Mouse (Mus musculus) macrophage (primary cell): ENCODE measurements around the gene Kitl. TPM values are rescaled to one million over a fixed set of nuclear protein-coding genes. Genes with fewer than 3 reads are reported as not detected.

Source experiments
- H3K27ac ChIP-seq: fragments of 350-480 bp; formaldehyde crosslinking; 2 replicates; pipeline ENCODE4 v1.9.0; 2021
- H3K36me3 ChIP-seq: fragments of 350-480 bp; formaldehyde crosslinking; 2 replicates; pipeline ENCODE4 v1.9.0; 2021; ENCODE audit errors: inconsistent target
- H3K4me3 ChIP-seq: fragments of 350-480 bp; formaldehyde crosslinking; 2 replicates; pipeline ENCODE4 v1.9.0; 2021; ENCODE audit errors: inconsistent target
- H3K79me2 ChIP-seq: fragments of 350-480 bp; formaldehyde crosslinking; 2 replicates; pipeline ENCODE4 v1.9.0; 2021; ENCODE audit errors: inconsistent target
- WGBS: methylation state at CpG from one replicate; pipeline ENCODE4 v1.1.7; 2026; ENCODE audit warnings: inconsistent platforms; ENCODE audit not compliant: missing documents; 5-methylcytosine and 5-hydroxymethylcytosine counted together
- polyA plus RNA-seq: library from polyadenylated mRNA; stranded (reverse); fragments of 250-400 nt; gene quantifications from 3 replicates; pipeline ENCODE4 v1.2.4, GENCODE M21; 2018; ENCODE audit warnings: inconsistent platforms

Kitl gene
- polyA plus RNA-seq, 1 experiment from 2014 or later: 6.4 TPM

GRCm38 (mm10) chr10:100111209-100111608 lies 95.8 kb downstream of the Kitl start:
- 49% methylated on average over 7 of the region's 7 CpGs for WGBS
- no peaks in the 10 kb centered on the region for H3K79me2 ChIP-seq
- H3K4me3 ChIP-seq: no peak overlapping the region
- no peaks in the 10 kb centered on the region for H3K36me3 ChIP-seq
- no peak overlapping the region for H3K27ac ChIP-seq

GRCm38 (mm10) chr10:100115570-100115969 lies 100.1 kb downstream of the Kitl start:
- no peak overlapping the region for H3K4me3 ChIP-seq
- H3K36me3 ChIP-seq: no peaks in the 10 kb centered on the region
- no peak overlapping the region for H3K27ac ChIP-seq
- WGBS: 90% methylated on average over 2 of the region's 2 CpGs
- no peaks in the 10 kb centered on the region for H3K79me2 ChIP-seq

GRCm38 (mm10) chr10:100124452-100124851 lies 109.0 kb downstream of the Kitl start:
- no peak overlapping the region for H3K27ac ChIP-seq
- no peak overlapping the region for H3K4me3 ChIP-seq
- H3K36me3 ChIP-seq: no peaks in the 10 kb centered on the region
- H3K79me2 ChIP-seq: no peaks in the 10 kb centered on the region
- 87% methylated on average over 5 of the region's 5 CpGs for WGBS

- Histone ChIP-seq H3K36me3 (no peaks in the 10 kb centered on the region), H3K4me3 (no peak overlapping the region), H3K27ac (no peak overlapping the region), H3K79me2 (no peaks in the 10 kb centered on the region)
- WGBS: 88% methylated on average over 23 of the region's 23 CpGs
These were observed 112.7 kb downstream of the Kitl start for GRCm38 (mm10) chr10:100127837-100128743.

GRCm38 (mm10) chr10:100131657-100132056 lies 116.2 kb downstream of the Kitl start:
- WGBS: 91% methylated on average over 4 of the region's 4 CpGs
- no peak overlapping the region for H3K4me3 ChIP-seq
- no peaks in the 10 kb centered on the region for H3K36me3 ChIP-seq
- H3K79me2 ChIP-seq: no peaks in the 10 kb centered on the region
- H3K27ac ChIP-seq: no peak overlapping the region

GRCm38 (mm10) chr10:100132304-100132703 lies 116.9 kb downstream of the Kitl start:
- 91% methylated on average over 1 of the region's 1 CpGs for WGBS
- Histone ChIP-seq H3K79me2 (no peaks in the 10 kb centered on the region), H3K4me3 (no peak overlapping the region)

GRCm38 (mm10) chr10:100138552-100138951 lies 123.1 kb downstream of the Kitl start:
- H3K79me2 ChIP-seq: no peaks in the 10 kb centered on the region
- H3K4me3 ChIP-seq: no peak overlapping the region
- H3K36me3 ChIP-seq: no peaks in the 10 kb centered on the region
- 16% methylated on average over 3 of the region's 3 CpGs for WGBS
- no peak overlapping the region for H3K27ac ChIP-seq

More at GRCm38 (mm10) chr10:100132304-100132703, 116.9 kb downstream of the Kitl start:
- Histone ChIP-seq H3K27ac (no peak overlapping the region), H3K36me3 (no peaks in the 10 kb centered on the region)

GRCm38 (mm10) chr10:100148123-100148522 lies 132.7 kb downstream of the Kitl start:
- 83% methylated on average over 6 of the region's 6 CpGs for WGBS
- no peaks in the 10 kb centered on the region for H3K36me3 ChIP-seq
- no peaks in the 10 kb centered on the region for H3K79me2 ChIP-seq
- no peak overlapping the region for H3K27ac ChIP-seq
- no peak overlapping the region for H3K4me3 ChIP-seq
